Mouse (Mus musculus): ENCODE measurements around the gene Nynrin. TPM values are rescaled to one million over a fixed set of nuclear protein-coding genes. Genes with fewer than 3 reads are reported as not detected.

The Nynrin gene
- polyA plus RNA-seq, 1 experiment: 0.06 TPM

- TF ChIP-seq GATA1 (IDR thresholded peaks at IDR 0.05; ENCODE audit: low read length): no peak
Observed at GRCm38 (mm10) chr14:55883149-55883661, 29.4 kb downstream of the Nynrin start.

- no peak for TF ChIP-seq GATA1 (IDR thresholded peaks at IDR 0.05; ENCODE audit: low read length)
Observed at GRCm38 (mm10) chr14:55883663-55884062, 29.9 kb downstream of the Nynrin start.

- TF ChIP-seq GATA1 (IDR thresholded peaks at IDR 0.05; ENCODE audit: low read length): no peak
Observed at GRCm38 (mm10) chr14:55884166-55884565, 30.4 kb downstream of the Nynrin start, which contains the start of gene Cbln3. Gene Cbln3, minus strand, starts transcription at chr14:55884392.

- no peak for TF ChIP-seq GATA1 (IDR thresholded peaks at IDR 0.05; ENCODE audit: low read length)
Observed at GRCm38 (mm10) chr14:55884713-55885113, 30.9 kb downstream of the Nynrin start, which contains the start of gene Khnyn. Gene Khnyn, plus strand, starts transcription at chr14:55884947.

GRCm38 (mm10) chr14:55885114-55885790, 31.4 kb downstream of the Nynrin start:
- TF ChIP-seq GATA1 (IDR thresholded peaks at IDR 0.05; ENCODE audit: low read length): no peak

- no peak for TF ChIP-seq GATA1 (IDR thresholded peaks at IDR 0.05; ENCODE audit: low read length)
Observed at GRCm38 (mm10) chr14:55885791-55886271, 32.0 kb downstream of the Nynrin start.

GRCm38 (mm10) chr14:55886571-55887382, 33.0 kb downstream of the Nynrin start:
- TF ChIP-seq GATA1 (IDR thresholded peaks at IDR 0.05; ENCODE audit: low read length): no peak

- TF ChIP-seq GATA1 (IDR thresholded peaks at IDR 0.05; ENCODE audit: low read length): no peak
Observed at GRCm38 (mm10) chr14:55897671-55898070, 43.9 kb downstream of the Nynrin start.

- TF ChIP-seq GATA1 (IDR thresholded peaks at IDR 0.05; ENCODE audit: low read length): no peak
Observed at GRCm38 (mm10) chr14:55898947-55899346, 45.1 kb downstream of the Nynrin start.

- TF ChIP-seq GATA1 (IDR thresholded peaks at IDR 0.05; ENCODE audit: low read length): no peak
Observed at GRCm38 (mm10) chr14:55899701-55900413, 46.0 kb downstream of the Nynrin start, which contains the start of gene Sdr39u1. Gene Sdr39u1, minus strand, starts transcription at chr14:55900293.

GRCm38 (mm10) chr14:55900414-55900755, 46.6 kb downstream of the Nynrin start:
- no peak for TF ChIP-seq GATA1 (IDR thresholded peaks at IDR 0.05; ENCODE audit: low read length)

GRCm38 (mm10) chr14:55905518-55905917, 51.7 kb downstream of the Nynrin start:
- no peak for TF ChIP-seq GATA1 (IDR thresholded peaks at IDR 0.05; ENCODE audit: low read length)

GRCm38 (mm10) chr14:55913406-55913805, 59.6 kb downstream of the Nynrin start:
- TF ChIP-seq GATA1 (IDR thresholded peaks at IDR 0.05; ENCODE audit: low read length): no peak

- no peak for TF ChIP-seq GATA1 (IDR thresholded peaks at IDR 0.05; ENCODE audit: low read length)
Observed at GRCm38 (mm10) chr14:55918240-55919082, 64.7 kb downstream of the Nynrin start.
